Mouse (Mus musculus) CH12.LX (cell line): ENCODE results near the gene 9930022D16Rik. TPM values are rescaled to one million over a fixed set of nuclear protein-coding genes. Genes with fewer than 3 reads are reported as not detected.

Source experiments
- DNase-seq: peaks from one replicate; pipeline ENCODE4 v3.0.0-alpha.2; 2013; ENCODE audit errors: extremely low read depth
- H3K27ac ChIP-seq: 2 replicates; pipeline ENCODE4 v1.5.1; 2012; ENCODE audit warnings: low read depth, mild to moderate bottlenecking, control low read depth, moderate library complexity; ENCODE audit not compliant: insufficient read depth
- H3K27me3 ChIP-seq: replicated peaks from 2 replicates; pipeline ENCODE3; 2012; ENCODE audit warnings: inconsistent platforms
- H3K36me3 ChIP-seq, 2 experiments: replicated peaks in 1 of 2; 2 replicates each; pipeline versions ENCODE3 to v1.6.1; 2012; ENCODE audit warnings: inconsistent platforms in 1 of 2, low read length in 1 of 2, mild to moderate bottlenecking in 1 of 2, mixed read lengths in 1 of 2, moderate library complexity in 1 of 2; ENCODE audit not compliant: control insufficient read depth in 1 of 2, insufficient read depth in 1 of 2
- H3K4me1 ChIP-seq, 2 experiments: 2 replicates each; pipeline ENCODE4 v1.6.1; 2012; ENCODE audit warnings: inconsistent platforms in 1 of 2, moderate library complexity in 1 of 2; ENCODE audit not compliant: insufficient read depth in 2 of 2, control insufficient read depth in 1 of 2
- H3K4me2 ChIP-seq: 2 replicates; pipeline ENCODE4 v1.6.1; 2012; ENCODE audit warnings: low read depth, mild to moderate bottlenecking, control low read depth; ENCODE audit not compliant: poor library complexity, insufficient read depth, severe bottlenecking
- H3K4me3 ChIP-seq, 3 experiments: fragments of 150-350 bp in 1 of 3; sonication (generic) in 1 of 3; replicated peaks in 1 of 3; 2 replicates each; pipeline versions ENCODE3 to v1.5.1; 2011 to 2012; ENCODE audit warnings: low read depth in 2 of 3, low read length in 2 of 3, mild to moderate bottlenecking in 2 of 3, moderate library complexity in 2 of 3, control low read depth in 1 of 3, improper control_type of control experiment in 1 of 3, inconsistent platforms in 1 of 3, mixed read lengths in 1 of 3; ENCODE audit not compliant: poor library complexity in 1 of 3
- H3K79me2 ChIP-seq: replicated peaks from 2 replicates; pipeline ENCODE4 v1.6.1; 2012; ENCODE audit warnings: mild to moderate bottlenecking, moderate library complexity; ENCODE audit not compliant: control insufficient read depth, poor library complexity, insufficient read depth, severe bottlenecking; ENCODE audit errors: extremely low read depth
- H3K9ac ChIP-seq: 2 replicates; pipeline ENCODE4 v1.6.1; 2012; ENCODE audit warnings: low read depth, mild to moderate bottlenecking, control low read depth, moderate library complexity; ENCODE audit not compliant: insufficient read depth
- H3K9me3 ChIP-seq: replicated peaks from 2 replicates; pipeline ENCODE3; 2012; ENCODE audit warnings: low read length, inconsistent platforms, mixed read lengths
- BHLHE40 ChIP-seq: IDR thresholded peaks from 2 replicates; pipeline ENCODE4 v1.6.1; 2011; ENCODE audit warnings: mild to moderate bottlenecking, low read depth, low read length, improper control_type of control experiment
- CHD1 ChIP-seq: IDR thresholded peaks from 2 replicates; pipeline ENCODE4 v1.6.1; 2012; ENCODE audit warnings: low read depth, low read length, improper control_type of control experiment, inconsistent platforms
- CHD2 ChIP-seq: IDR thresholded peaks from 2 replicates; pipeline ENCODE4 v1.6.1; 2011; ENCODE audit warnings: low read length, improper control_type of control experiment
- ELF1 ChIP-seq: IDR thresholded peaks from 2 replicates; pipeline ENCODE4 v1.6.1; 2014; ENCODE audit warnings: low read depth, mild to moderate bottlenecking, inconsistent platforms, low read length, improper control_type of control experiment
- EP300 ChIP-seq: IDR thresholded peaks from 2 replicates; pipeline ENCODE4 v1.6.1; 2011; ENCODE audit warnings: low read length, improper control_type of control experiment
- ETS1 ChIP-seq: conservative IDR thresholded peaks from 2 replicates; pipeline ENCODE4 v1.6.1; 2012; ENCODE audit warnings: low read depth, mild to moderate bottlenecking, inconsistent platforms, low read length, improper control_type of control experiment, moderate library complexity
- GABPA ChIP-seq: IDR thresholded peaks from 2 replicates; pipeline ENCODE4 v1.6.1; 2012; ENCODE audit warnings: low read depth, low read length, improper control_type of control experiment, inconsistent platforms; ENCODE audit not compliant: insufficient replicate concordance
- HCFC1 ChIP-seq: IDR thresholded peaks from 2 replicates; pipeline ENCODE4 v1.6.1; 2012; ENCODE audit warnings: low read depth, mild to moderate bottlenecking, inconsistent platforms, low read length, improper control_type of control experiment
- KAT2A ChIP-seq: IDR thresholded peaks from 2 replicates; pipeline ENCODE4 v1.6.1; 2012; ENCODE audit warnings: low read length, improper control_type of control experiment, inconsistent platforms; ENCODE audit not compliant: insufficient replicate concordance
- MAFK ChIP-seq: IDR thresholded peaks from 2 replicates; pipeline ENCODE4 v1.6.1; 2011; ENCODE audit warnings: low read length, improper control_type of control experiment; ENCODE audit not compliant: insufficient replicate concordance
- MAX ChIP-seq: IDR thresholded peaks from 2 replicates; pipeline ENCODE4 v1.6.1; 2011; ENCODE audit warnings: low read length, improper control_type of control experiment
- MAZ ChIP-seq: IDR thresholded peaks from 2 replicates; pipeline ENCODE4 v1.6.1; 2012; ENCODE audit warnings: low read depth, mild to moderate bottlenecking, inconsistent platforms, low read length, improper control_type of control experiment, moderate library complexity
- NRF1 ChIP-seq: IDR thresholded peaks from 2 replicates; pipeline ENCODE4 v1.6.1; 2014; ENCODE audit warnings: low read depth, mild to moderate bottlenecking, inconsistent platforms, low read length, improper control_type of control experiment, moderate library complexity
- POLR2AphosphoS2 ChIP-seq: IDR thresholded peaks from 2 replicates; pipeline ENCODE4 v1.6.1; 2011; ENCODE audit warnings: low read depth, low read length, improper control_type of control experiment
- RAD21 ChIP-seq: IDR thresholded peaks from 2 replicates; pipeline ENCODE4 v1.6.1; 2011; ENCODE audit warnings: low read depth, mild to moderate bottlenecking, low read length, improper control_type of control experiment, moderate library complexity
- RCOR1 ChIP-seq: conservative IDR thresholded peaks from 2 replicates; pipeline ENCODE4 v1.6.1; 2012; ENCODE audit warnings: low read depth, mild to moderate bottlenecking, inconsistent platforms, low read length, improper control_type of control experiment
- SIN3A ChIP-seq: IDR thresholded peaks from 2 replicates; pipeline ENCODE4 v1.6.1; 2012; ENCODE audit warnings: low read length, improper control_type of control experiment, inconsistent platforms
- SMC3 ChIP-seq: IDR thresholded peaks from 2 replicates; pipeline ENCODE4 v1.6.1; 2011; ENCODE audit warnings: low read depth, low read length, improper control_type of control experiment
- TBP ChIP-seq: conservative IDR thresholded peaks from 2 replicates; pipeline ENCODE4 v1.6.1; 2011; ENCODE audit warnings: low read depth, low read length, improper control_type of control experiment
- TCF12 ChIP-seq: IDR thresholded peaks from 2 replicates; pipeline ENCODE4 v1.6.1; 2014; ENCODE audit warnings: low read depth, mild to moderate bottlenecking, inconsistent platforms, low read length, improper control_type of control experiment
- UBTF ChIP-seq: IDR thresholded peaks from 2 replicates; pipeline ENCODE4 v1.6.1; 2012; ENCODE audit warnings: low read depth, mild to moderate bottlenecking, inconsistent platforms, low read length, improper control_type of control experiment, moderate library complexity
- USF1 ChIP-seq: IDR thresholded peaks from 2 replicates; pipeline ENCODE4 v1.6.1; 2014; ENCODE audit warnings: low read depth, mild to moderate bottlenecking, inconsistent platforms, low read length, improper control_type of control experiment
- ZKSCAN1 ChIP-seq: IDR thresholded peaks from 2 replicates; pipeline ENCODE4 v1.6.1; 2012; ENCODE audit warnings: low read depth, inconsistent platforms, low read length, improper control_type of control experiment, borderline replicate concordance
- ZMIZ1 ChIP-seq: IDR thresholded peaks from 2 replicates; pipeline ENCODE4 v1.6.1; 2012; ENCODE audit warnings: low read depth, mild to moderate bottlenecking, inconsistent platforms, low read length, improper control_type of control experiment
- dilution Hi-C: fragments of 300-500 bp; cut with MboI; formaldehyde crosslinking; loops from 2 replicates; pipeline ENCODE4 v1.14.3; 2020; ENCODE audit warnings: low sequenced_read_pairs; ENCODE audit not compliant: extremely low pct_unique_long_range_greater_than_20kb, extremely low pct_ligation_motif_present
- in situ Hi-C: fragments of 300-500 bp; cut with MboI; formaldehyde crosslinking; loops from 3 replicates; pipeline ENCODE4 v1.14.3; 2019; ENCODE audit warnings: low sequenced_read_pairs, low pct_ligation_motif_present, low pct_unique_long_range_greater_than_20kb, mixed read lengths
- polyA plus RNA-seq: library from polyadenylated mRNA; unstranded; fragments of >175 nt; gene quantifications from 2 replicates; pipeline ENCODE4 v1.2.1, GENCODE M21; 2012; ENCODE audit warnings: low read depth; ENCODE audit not compliant: insufficient read length
- total RNA-seq, 2 experiments: library from RNA; depleted of rRNA; stranded (reverse); fragments of 300-350 nt in 1 of 2; fragments of >200 nt in 1 of 2; gene quantifications; 2 replicates each; pipeline ENCODE4 v1.2.3; 2012 to 2014

The 9930022D16Rik gene
- total and polyA plus RNA-seq, 3 experiments, result 0.08 TPM; not detected in 1

- TF ChIP-seq KAT2A, result no peak
- peak; percentile 42; the same call in 1 of the 2 replicates for TF ChIP-seq MAFK
- TF ChIP-seq BHLHE40, result peak; percentile 77
- peak; percentile 58; the same call in 1 of the 2 replicates for TF ChIP-seq EP300
- no peak for TF ChIP-seq GABPA
- peak; percentile 59 for TF ChIP-seq TCF12
- TF ChIP-seq RCOR1, result no peak
- TF ChIP-seq ELF1, result no peak
- TF ChIP-seq UBTF, result peak; percentile 76
- TF ChIP-seq SMC3, result peak; percentile 32; the same call in 1 of the 2 replicates
- TF ChIP-seq CHD1, result peak; percentile 95
- no peak; the same call in 1 of the 2 replicates for TF ChIP-seq RAD21
- TF ChIP-seq HCFC1, result peak; percentile 44
- 0 out of 2 replicates have a peak, but pooled peaks have one; percentile 48 for TF ChIP-seq TBP
- TF ChIP-seq NRF1, result no peak
Measured at GRCm38 (mm10) chr11:109364881-109365280, 48.8 kb upstream of the 9930022D16Rik start (continued).

- Histone ChIP-seq H3K4me2 (no peak overlapping the region), H3K9ac (no peak overlapping the region), H3K79me2 (peaks cover 59% of the 10 kb centered on the region), H3K4me1 (peaks cover 10 to 72% of the 10 kb centered on the region in 2 experiments), H3K4me3 (peak overlapping the region in 1 of 3 experiments; percentile 89), H3K9me3 (no peaks in the 10 kb centered on the region), H3K36me3 (peaks cover 24 to 53% of the 10 kb centered on the region in 2 experiments), H3K27me3 (no peaks in the 10 kb centered on the region), H3K27ac (no peak overlapping the region)
- no peak for DNase-seq
- TF ChIP-seq MAX, result no peak
- dilution Hi-C loops (no loop called here), in situ Hi-C loops (no loop called here)
Measured at GRCm38 (mm10) chr11:109365818-109366217, 47.9 kb upstream of the 9930022D16Rik start.

GRCm38 (mm10) chr11:109366802-109367579 is 46.7 kb upstream of the 9930022D16Rik start:
- peaks cover 4 to 72% of the 10 kb centered on the region in 2 experiments for H3K4me1 ChIP-seq
- no peak overlapping the region for H3K27ac ChIP-seq
- no peaks in the 10 kb centered on the region for H3K9me3 ChIP-seq

More at GRCm38 (mm10) chr11:109366802-109367579, 46.7 kb upstream of the 9930022D16Rik start:
- DNase-seq, result no peak
- no peak overlapping the region for H3K4me2 ChIP-seq
- peaks cover 61% of the 10 kb centered on the region for H3K79me2 ChIP-seq
- no peaks in the 10 kb centered on the region for H3K27me3 ChIP-seq
- H3K4me3 ChIP-seq, result no peak overlapping the region
- in situ Hi-C loops (no loop called here), dilution Hi-C loops (no loop called here)
- no peak overlapping the region for H3K9ac ChIP-seq
- TF ChIP-seq ETS1 (no peak), KAT2A (no peak), SMC3 (no peak), UBTF (no peak), SIN3A (no peak), EP300 (no peak), HCFC1 (no peak), ZKSCAN1 (no peak), BHLHE40 (no peak), USF1 (no peak), NRF1 (no peak), GABPA (no peak), ZMIZ1 (no peak), MAZ (no peak), TBP (no peak), ELF1 (no peak), POLR2AphosphoS2 (no peak), CHD2 (no peak)
- peaks cover 24 to 62% of the 10 kb centered on the region in 2 experiments for H3K36me3 ChIP-seq
